Mouse (Mus musculus) bone marrow macrophage, adult 2 months (primary cell): ENCODE measurements around the gene Acot7. TPM values are rescaled to one million over a fixed set of nuclear protein-coding genes. Genes with fewer than 3 reads are reported as not detected.

Source experiments
- H3K27ac ChIP-seq: 2 replicates; pipeline ENCODE4 v1.5.1; 2012; ENCODE audit warnings: low read depth, low read length; ENCODE audit not compliant: insufficient read depth
- H3K4me1 ChIP-seq: 2 replicates; pipeline ENCODE4 v1.6.1; 2012; ENCODE audit warnings: low read length; ENCODE audit not compliant: control insufficient read depth, insufficient read depth
- H3K4me3 ChIP-seq: 2 replicates; pipeline ENCODE4 v1.5.1; 2012; ENCODE audit warnings: mild to moderate bottlenecking, low read length, moderate library complexity; ENCODE audit not compliant: insufficient read depth
- CTCF ChIP-seq: IDR thresholded peaks from 2 replicates; pipeline ENCODE4 v1.5.1; 2012; ENCODE audit warnings: low read depth, mild to moderate bottlenecking, low read length, moderate library complexity
- POLR2A ChIP-seq: IDR thresholded peaks from 2 replicates; pipeline ENCODE4 v1.6.1; 2012; ENCODE audit warnings: mild to moderate bottlenecking, low read depth, low read length, borderline replicate concordance
- polyA plus RNA-seq: library from polyadenylated mRNA; stranded (reverse); fragments of >200 nt; gene quantifications from 2 replicates; pipeline ENCODE4 v1.2.4, GENCODE M21; 2012; ENCODE audit not compliant: missing spikeins, insufficient read depth, insufficient read length

The Acot7 gene
- polyA plus RNA-seq, 1 experiment: 46.2 TPM

DNA sequence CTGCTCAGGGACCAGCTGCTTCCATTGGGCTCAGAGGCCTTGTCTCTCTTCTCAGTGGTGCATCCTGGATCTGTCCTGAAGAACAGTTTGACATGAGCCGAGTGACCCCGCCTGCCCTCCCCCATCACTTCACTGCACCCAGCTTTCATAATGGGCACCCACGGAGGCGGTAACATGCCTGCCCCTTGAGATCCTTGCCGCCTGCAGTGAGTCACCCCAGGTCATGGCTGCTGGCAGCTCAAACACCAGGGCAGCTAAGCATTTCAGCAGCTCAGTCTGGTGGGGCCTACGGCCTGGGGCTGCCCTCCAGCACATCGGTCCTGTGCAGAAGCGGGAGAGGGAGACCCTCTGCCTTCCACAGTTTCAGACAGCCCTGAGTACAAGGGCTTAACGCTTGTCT is 129.6 kb downstream of the Acot7 start:
- H3K27ac ChIP-seq: no peak overlapping the region
- H3K4me1 ChIP-seq: no peaks in the 10 kb centered on the region
- TF ChIP-seq POLR2A (no peak), CTCF (no peak)
- H3K4me3 ChIP-seq: no peak overlapping the region

DNA sequence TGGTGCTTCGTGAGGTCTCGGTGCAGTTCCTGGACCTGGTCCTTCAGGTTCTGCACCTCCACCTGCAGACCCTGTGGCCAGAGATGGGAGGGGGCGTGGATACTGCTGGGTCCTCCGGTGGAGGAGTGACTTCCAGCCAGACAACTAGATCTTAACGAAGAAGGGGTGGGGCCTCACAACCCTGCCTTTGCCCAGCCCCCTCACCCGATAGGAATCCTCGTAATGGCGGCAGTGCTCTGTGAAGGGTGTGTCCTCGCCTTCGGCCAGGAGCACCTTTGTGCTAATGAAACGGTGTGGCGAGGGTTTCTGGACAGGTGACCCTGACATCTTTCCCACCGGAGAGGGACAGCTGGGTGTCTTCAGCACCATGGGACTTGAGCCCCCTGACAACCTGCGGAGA is 134.3 kb downstream of the Acot7 start:
- no peak overlapping the region for H3K27ac ChIP-seq
- TF ChIP-seq CTCF: no peak
- no peak overlapping the region for H3K4me3 ChIP-seq
- H3K4me1 ChIP-seq: no peaks in the 10 kb centered on the region

DNA sequence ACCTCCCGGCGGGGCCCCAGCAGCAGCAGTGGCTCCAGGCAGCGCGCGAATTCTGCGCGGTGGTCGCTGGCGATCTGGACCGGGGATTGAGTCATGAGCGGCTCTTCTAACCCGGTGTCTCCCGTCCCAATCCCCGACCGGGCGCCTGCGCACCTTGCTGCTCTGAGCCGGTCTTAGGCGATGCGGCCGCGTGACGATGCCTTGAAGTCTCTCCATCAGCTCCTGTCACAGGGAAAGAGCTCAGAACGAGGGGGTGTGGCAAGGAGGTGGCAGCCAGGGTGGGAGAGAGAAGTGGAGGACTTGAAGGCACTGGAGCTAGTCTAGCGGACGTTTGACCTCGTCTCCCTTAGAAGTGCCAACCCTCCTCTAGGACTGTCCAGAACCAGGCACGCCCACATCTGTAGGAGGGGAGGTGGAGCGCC is 135.3 kb downstream of the Acot7 start:
- Histone ChIP-seq H3K4me3 (peak overlapping the region; percentile 51), H3K4me1 (no peaks in the 10 kb centered on the region), H3K27ac (no peak overlapping the region)
- TF ChIP-seq CTCF: no peak
- no peak for TF ChIP-seq POLR2A

DNA sequence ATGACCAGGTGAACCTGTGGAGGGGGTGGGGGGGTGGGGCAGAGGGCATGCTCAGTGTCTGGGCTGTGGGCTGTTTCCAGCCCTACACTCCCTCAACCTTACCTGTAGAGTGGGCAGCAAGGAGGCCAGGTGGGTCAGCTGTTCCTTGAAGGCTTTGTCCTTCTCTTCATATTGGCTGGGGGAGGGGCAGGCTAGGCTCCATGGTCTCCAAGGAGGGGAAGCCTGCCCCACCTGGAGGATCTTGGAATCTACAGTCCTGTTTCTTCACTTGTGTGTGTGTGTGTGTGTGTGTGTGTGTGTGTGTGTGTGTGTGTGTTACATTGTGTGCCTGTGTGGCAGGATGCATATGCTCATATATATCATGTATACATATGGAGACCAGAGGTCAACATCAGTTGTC is 136.0 kb downstream of the Acot7 start:
- H3K4me1 ChIP-seq: no peaks in the 10 kb centered on the region

DNA sequence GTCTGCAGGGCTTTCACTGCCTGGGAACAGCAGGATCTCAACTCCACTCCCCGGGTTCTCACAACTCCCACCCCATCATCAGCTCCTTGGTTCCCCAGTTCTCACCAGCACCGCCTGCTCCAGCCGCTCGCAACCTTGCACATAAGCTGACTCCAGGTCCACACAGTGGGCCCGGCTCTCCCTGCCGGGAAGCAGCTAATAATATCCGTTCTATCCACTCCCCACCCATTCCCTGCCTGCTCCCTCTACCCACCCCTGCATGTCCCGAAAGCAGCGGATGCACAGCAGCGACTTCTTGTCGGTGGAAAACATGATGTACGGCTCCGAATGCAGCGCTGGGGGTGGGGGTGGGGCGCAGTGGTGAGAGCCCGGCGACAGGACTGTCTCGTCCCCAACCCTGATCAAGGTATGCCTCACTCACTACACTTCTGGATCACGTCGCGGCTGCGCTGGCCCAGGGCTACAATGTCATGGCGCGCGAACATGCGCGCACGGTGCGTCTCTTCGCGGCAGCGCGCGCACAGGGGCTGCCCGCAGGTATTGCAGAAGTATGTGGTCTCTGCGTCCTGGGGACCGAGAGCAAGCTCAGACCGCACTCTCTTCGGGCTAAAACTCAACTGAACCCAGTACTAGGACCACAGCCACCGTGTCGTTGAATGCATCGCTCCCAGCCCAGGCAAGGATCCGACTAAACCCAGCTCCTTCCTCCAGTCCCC is 137.7 kb downstream of the Acot7 start:
- no peak overlapping the region for H3K4me3 ChIP-seq
- H3K4me1 ChIP-seq: no peaks in the 10 kb centered on the region
- H3K27ac ChIP-seq: no peak overlapping the region
- no peak for TF ChIP-seq POLR2A
- TF ChIP-seq CTCF: no peak

More for the DNA sequence above, 136.0 kb downstream of the Acot7 start:
- H3K27ac ChIP-seq: no peak overlapping the region
- TF ChIP-seq POLR2A (no peak), CTCF (no peak)
- no peak overlapping the region for H3K4me3 ChIP-seq

DNA sequence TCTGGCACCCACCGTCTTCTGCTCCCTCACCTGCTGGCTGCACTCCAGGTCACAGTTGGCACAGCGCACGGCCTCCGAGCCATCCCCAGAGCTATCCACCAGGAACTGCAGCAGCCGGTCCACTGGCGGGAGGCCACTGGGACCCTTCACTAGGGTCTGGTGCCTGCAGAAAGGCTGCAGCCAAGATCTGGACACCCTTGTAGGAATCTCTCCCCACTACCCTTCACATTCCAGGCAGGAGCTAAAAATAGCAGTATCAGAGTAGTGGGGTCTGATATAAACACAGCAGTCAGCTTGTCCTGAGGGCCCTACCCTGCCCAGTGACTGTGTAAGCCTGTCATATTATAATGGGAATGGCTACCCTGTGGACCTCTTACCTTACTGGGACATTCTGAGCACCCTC is 139.7 kb downstream of the Acot7 start:
- no peak for TF ChIP-seq POLR2A
- TF ChIP-seq CTCF: no peak
- Histone ChIP-seq H3K4me3 (no peak overlapping the region), H3K27ac (no peak overlapping the region), H3K4me1 (no peaks in the 10 kb centered on the region)

DNA sequence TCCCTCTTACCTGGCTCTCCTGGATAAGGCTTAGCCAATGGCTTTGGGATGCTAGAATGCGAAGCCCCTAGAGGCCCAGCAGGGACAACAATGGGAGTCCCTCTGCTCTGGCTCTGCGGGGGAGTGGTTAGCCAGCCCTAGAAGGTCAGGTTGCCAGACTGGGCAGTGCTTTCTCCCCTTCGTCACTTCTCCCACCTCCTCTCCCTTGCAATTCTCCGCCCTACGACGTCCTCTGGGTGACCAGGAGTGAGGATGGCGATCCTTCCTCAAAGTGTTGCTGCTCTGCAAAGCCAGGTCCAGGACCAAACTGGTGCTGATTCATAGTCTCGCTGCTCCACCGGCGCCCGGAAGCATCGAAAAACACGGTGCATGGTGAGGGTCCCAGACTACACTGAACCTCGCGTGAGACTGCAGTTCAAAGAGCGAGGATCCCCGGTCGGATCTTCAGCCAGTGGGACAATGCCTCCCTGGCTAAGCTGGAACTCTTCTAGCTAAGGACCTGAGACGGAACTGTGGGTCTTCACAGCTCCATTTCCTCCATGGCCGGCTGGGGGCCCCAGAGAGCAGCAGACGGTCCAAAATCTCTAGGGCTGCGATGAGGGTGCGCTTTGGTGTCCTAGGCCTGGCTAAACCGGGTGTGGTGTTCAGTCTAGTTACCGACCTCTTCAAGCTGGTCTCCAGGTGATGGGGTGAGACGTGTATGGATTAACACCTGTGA is 140.7 kb downstream of the Acot7 start, which contains the start of gene Rnf207:
Rnf207 (minus strand) TSS at position 477 of the 718 bp plus-strand sequence.
- no peaks in the 10 kb centered on the region for H3K4me1 ChIP-seq
- TF ChIP-seq CTCF (peak; percentile 37), POLR2A (no peak)
- H3K27ac ChIP-seq: no peak within 1 kb of the TSS
- peak within 1 kb of the TSS; percentile 32 for H3K4me3 ChIP-seq

Other genes with a start within 250 kb of the Acot7 start
- 42.0 and 43.3 TPM in 2 replicates for gene Dnajc11, start 244.4 kb upstream of the Acot7 start, polyA plus RNA-seq
- gene Thap3, start 189.1 kb upstream of the Acot7 start, polyA plus RNA-seq: 29.8 and 33.7 TPM in 2 replicates
- gene Phf13, start 181.9 kb upstream of the Acot7 start, polyA plus RNA-seq: 10.1 and 11.0 TPM in 2 replicates
- 11.7 and 13.3 TPM in 2 replicates for gene Klhl21, start 169.3 kb upstream of the Acot7 start, polyA plus RNA-seq
- 7.5 and 11.4 TPM in 2 replicates for gene Zbtb48, start 150.5 kb upstream of the Acot7 start, polyA plus RNA-seq
- not detected in 2 replicates for gene Tas1r1, start 139.6 kb upstream of the Acot7 start, polyA plus RNA-seq
- 11.1 and 12.7 TPM in 2 replicates for gene Nol9, start 138.8 kb upstream of the Acot7 start, polyA plus RNA-seq
- 2.6 and 3.0 TPM in 2 replicates for gene Plekhg5, start 105.6 kb upstream of the Acot7 start, polyA plus RNA-seq
- not detected in 2 replicates for gene Tnfrsf25, start 62.2 kb upstream of the Acot7 start, polyA plus RNA-seq
- 0.44 and 0.97 TPM in 2 replicates for gene Espn, start 25.8 kb upstream of the Acot7 start, polyA plus RNA-seq
- not detected in 2 replicates for gene Hes2, start 19.3 kb upstream of the Acot7 start, polyA plus RNA-seq
- gene Gpr153, start 96.1 kb downstream of the Acot7 start, polyA plus RNA-seq: 0.47 TPM in 1 of 2 replicates, not detected in the other
- gene Hes3, start 113.5 kb downstream of the Acot7 start, polyA plus RNA-seq: not detected in 2 replicates
- 14.0 and 19.7 TPM in 2 replicates for gene Icmt, start 119.1 kb downstream of the Acot7 start, polyA plus RNA-seq
- not detected in 2 replicates for gene Rnf207, start 140.9 kb downstream of the Acot7 start, polyA plus RNA-seq
- gene Rpl22, start 147.6 kb downstream of the Acot7 start, polyA plus RNA-seq: 958 and 1,114 TPM in 2 replicates
- 0.42 and 0.55 TPM in 2 replicates for gene Chd5, start 160.5 kb downstream of the Acot7 start, polyA plus RNA-seq